Mouse (Mus musculus) macrophage (primary cell): ENCODE data around the gene Prdx2. TPM values are rescaled to one million over a fixed set of nuclear protein-coding genes. Genes with fewer than 3 reads are reported as not detected.

ENCODE experiments used
- H3K27ac ChIP-seq: fragments of 350-480 bp; formaldehyde crosslinking; 2 replicates; pipeline ENCODE4 v1.9.0; 2021
- H3K36me3 ChIP-seq: fragments of 350-480 bp; formaldehyde crosslinking; 2 replicates; pipeline ENCODE4 v1.9.0; 2021; ENCODE audit errors: inconsistent target
- H3K4me3 ChIP-seq: fragments of 350-480 bp; formaldehyde crosslinking; 2 replicates; pipeline ENCODE4 v1.9.0; 2021; ENCODE audit errors: inconsistent target
- H3K79me2 ChIP-seq: fragments of 350-480 bp; formaldehyde crosslinking; 2 replicates; pipeline ENCODE4 v1.9.0; 2021; ENCODE audit errors: inconsistent target
- WGBS: methylation state at CpG from one replicate; pipeline ENCODE4 v1.1.7; 2026; ENCODE audit warnings: inconsistent platforms; ENCODE audit not compliant: missing documents; 5-methylcytosine and 5-hydroxymethylcytosine counted together
- polyA plus RNA-seq: library from polyadenylated mRNA; stranded (reverse); fragments of 250-400 nt; gene quantifications from 3 replicates; pipeline ENCODE4 v1.2.4, GENCODE M21; 2018; ENCODE audit warnings: inconsistent platforms

The Prdx2 gene
- polyA plus RNA-seq, 1 experiment from 2014 or later, result 77.7 TPM

DNA sequence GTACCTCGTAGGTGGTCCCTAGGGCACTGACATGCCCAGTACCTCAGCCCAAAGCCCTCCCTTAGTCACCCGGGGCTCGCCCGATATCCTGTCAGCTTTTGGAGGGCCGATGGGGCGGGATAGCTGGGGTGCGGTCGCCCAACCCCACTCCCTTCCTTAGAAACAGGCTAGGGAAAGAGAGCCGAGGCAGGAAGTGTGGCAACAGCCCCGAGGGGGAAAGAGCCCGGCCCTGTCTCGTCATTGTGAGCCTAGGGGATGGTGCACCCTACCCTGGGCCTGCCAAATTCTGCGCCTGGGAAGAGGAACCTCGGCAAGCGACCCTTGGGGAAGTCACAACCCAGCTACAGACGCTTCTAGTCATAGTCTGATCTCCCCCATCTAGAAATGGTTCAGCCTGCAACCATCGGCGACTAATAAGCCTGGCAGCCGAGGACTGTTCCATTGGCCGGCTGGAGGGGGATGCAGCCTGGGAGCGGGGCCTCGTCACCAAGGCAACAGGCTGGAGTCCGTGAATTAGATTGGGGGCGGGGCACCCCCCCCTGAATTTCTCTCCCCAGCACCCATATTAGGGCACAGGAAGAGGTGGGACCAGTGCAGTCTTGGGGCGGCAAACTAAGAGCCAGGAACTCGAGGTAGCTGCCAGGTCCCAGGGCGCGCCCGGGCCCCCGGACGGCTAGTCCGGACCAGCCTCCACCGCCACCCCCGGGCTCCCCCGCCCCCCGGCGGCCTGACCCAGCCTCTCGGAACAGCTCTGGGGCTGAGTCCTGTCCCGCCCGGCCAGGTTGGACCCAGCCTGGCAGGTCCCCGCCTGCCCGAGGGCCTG, 10.4 kb downstream of the Prdx2 start:
- H3K4me3 ChIP-seq, result peak overlapping the region; percentile 34; the same call in 1 of the 2 replicates
- H3K79me2 ChIP-seq, result peaks cover 18% of the 10 kb centered on the region
- H3K27ac ChIP-seq, result peak overlapping the region; percentile 92
- 3% methylated on average over 35 of the region's 42 CpGs for WGBS
- no peaks in the 10 kb centered on the region for H3K36me3 ChIP-seq

DNA sequence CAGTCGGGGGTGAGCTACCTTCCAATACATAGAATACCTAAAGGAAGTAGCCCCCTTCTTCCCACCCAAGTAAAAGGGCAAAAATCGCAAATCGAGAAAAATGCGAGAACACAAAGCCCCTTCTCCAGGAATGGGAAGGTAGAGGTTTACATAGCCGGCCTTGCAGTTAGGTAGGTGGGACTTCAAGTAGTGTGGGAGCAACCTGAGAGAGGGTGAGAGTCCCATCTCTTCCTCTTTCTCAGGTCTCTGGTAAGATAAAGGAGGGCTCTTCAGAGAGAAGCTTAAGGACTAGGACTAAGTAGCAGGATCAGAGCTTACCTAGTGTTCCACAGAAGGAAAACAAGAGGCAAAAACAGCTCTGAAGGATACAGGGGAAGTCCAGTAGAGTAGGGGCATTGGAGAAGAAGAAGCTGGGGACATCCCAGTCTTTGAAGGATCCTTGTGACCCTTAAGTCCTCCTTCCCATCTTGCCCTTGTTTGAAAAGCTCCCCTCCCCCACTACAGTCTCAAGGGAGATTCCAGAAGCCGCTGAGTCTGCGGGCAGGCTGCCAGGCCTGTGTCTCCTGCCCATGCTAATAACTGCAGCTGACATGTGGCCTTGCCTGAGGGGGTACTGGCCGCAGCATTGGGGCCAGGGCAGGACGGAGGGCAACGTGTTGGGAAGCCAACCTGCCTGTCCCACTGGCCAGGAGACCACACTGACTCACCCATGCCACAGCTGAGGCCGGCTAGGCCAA, 11.4 kb downstream of the Prdx2 start:
- Histone ChIP-seq H3K36me3 (no peaks in the 10 kb centered on the region), H3K4me3 (peak overlapping the region; percentile 34), H3K79me2 (peaks cover 18% of the 10 kb centered on the region), H3K27ac (peak overlapping the region; percentile 92)
- WGBS, result 29% methylated on average over 11 of the region's 11 CpGs

DNA sequence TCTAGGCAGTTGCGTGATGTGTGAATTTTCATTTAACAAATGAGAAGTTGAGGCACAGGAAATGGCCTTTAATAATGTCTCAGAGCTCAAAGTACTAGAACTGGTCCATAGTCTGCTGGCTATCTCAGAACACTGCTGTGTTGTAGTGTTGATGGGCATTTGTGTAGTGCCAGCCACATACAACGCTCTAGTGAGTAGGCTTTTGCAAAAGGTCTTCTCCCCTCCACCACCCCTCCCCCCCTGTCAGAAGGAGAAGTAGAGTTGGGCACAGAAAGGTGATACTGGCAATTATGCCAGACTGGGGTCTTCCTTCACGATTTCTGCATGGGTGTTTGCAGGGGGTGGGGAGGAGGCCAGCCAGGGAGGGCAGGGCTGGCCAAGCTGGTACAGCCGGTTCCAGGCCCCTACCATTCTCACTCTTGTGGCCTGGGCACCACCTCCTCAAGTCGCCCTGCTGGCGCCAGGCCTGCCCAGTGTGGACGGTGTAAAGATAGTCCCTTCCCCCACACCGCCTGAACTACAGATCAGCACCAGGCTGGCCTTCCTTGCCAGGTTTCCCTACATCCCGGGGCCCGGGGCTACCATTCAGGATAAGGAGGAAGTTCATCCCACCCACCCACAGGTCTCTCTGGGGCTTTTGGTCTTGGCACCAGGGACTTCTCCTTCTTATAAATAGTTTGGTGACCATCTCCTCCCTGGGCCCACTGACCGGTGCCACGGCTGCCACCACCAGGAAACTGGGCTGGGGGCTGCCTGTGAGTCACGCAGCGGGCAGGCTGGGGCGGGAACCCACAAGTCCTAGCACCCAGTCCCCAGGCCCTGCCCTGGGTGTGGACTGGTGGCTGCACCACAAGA, 12.5 kb downstream of the Prdx2 start:
- peak overlapping the region; percentile 92 for H3K27ac ChIP-seq
- H3K36me3 ChIP-seq, result no peaks in the 10 kb centered on the region
- H3K4me3 ChIP-seq, result no peak overlapping the region
- WGBS, result 26% methylated on average over 15 of the region's 15 CpGs
- H3K79me2 ChIP-seq, result peaks cover 15% of the 10 kb centered on the region

DNA sequence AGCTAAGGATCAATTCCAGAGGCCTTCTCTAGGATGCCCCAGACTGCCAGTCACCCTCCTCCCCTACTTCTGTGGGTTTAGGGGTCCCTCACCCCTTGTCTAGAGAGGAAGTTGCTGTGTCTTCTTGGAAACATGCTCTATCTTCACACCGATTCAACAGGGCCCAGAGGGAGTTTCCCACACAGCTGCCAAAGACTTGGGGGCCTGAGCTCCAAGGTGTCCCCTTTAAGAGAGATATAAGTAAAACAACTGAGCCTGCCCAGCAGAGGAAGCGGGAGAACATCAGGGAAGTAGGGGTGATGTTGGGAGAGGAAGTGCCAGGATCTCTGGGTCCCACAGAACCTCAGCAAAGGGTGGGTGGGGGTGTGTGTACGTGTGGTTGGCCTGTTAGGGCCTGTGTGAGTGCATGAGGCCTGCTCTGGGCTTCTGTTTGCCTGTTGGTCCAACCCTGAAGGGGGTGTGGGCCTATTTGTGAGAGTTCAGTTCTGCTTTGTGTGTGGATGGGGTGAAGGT, 13.2 kb downstream of the Prdx2 start:
- Histone ChIP-seq H3K27ac (peak overlapping the region; percentile 92), H3K36me3 (no peaks in the 10 kb centered on the region), H3K4me3 (no peak overlapping the region), H3K79me2 (peaks cover 8% of the 10 kb centered on the region; the same call in 1 of the 2 replicates)
- 11% methylated on average over 3 of the region's 3 CpGs for WGBS

DNA sequence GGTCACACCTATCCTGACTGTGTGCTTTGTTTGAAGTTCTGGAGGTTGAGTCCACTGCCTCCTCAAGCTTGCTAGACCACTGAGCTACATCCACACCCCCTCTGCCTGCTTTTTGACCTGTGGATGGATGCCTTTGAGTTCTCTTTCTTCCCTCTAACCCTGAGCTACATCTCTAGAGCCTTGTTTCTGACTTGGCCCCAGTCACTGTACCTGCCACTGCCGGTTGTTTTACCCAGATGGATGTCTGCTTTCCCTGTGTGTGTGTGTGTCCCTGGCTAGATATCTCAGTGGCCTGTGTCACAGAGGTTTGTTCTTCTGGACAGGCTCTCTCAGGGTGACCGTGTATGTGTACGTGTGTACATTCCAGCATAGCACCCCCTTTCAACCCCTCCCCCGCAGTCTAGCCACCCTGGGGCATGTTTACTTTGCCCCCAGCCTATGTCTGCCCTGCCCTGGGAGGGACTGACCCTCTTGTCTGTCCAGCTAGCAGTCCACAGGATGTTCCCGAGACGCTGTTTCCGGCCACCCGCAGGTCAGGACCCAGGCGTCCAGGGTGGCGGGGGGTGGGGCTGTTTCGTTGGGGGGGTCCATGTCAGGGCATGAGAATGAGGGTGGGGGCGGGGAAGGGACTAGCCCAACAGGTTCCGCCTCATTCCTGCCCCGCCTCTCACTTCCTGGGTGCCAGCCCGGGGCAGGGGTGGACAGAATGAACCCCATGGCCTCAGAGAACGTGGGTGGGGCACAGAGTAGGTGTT, 15.1 kb downstream of the Prdx2 start:
- H3K4me3 ChIP-seq, result 0 out of 2 replicates have a peak overlapping the region, but pooled peaks have one; percentile 28
- 40% methylated on average over 16 of the region's 16 CpGs for WGBS
- no peaks in the 10 kb centered on the region for H3K79me2 ChIP-seq
- no peaks in the 10 kb centered on the region for H3K36me3 ChIP-seq
- peak overlapping the region; percentile 90 for H3K27ac ChIP-seq

DNA sequence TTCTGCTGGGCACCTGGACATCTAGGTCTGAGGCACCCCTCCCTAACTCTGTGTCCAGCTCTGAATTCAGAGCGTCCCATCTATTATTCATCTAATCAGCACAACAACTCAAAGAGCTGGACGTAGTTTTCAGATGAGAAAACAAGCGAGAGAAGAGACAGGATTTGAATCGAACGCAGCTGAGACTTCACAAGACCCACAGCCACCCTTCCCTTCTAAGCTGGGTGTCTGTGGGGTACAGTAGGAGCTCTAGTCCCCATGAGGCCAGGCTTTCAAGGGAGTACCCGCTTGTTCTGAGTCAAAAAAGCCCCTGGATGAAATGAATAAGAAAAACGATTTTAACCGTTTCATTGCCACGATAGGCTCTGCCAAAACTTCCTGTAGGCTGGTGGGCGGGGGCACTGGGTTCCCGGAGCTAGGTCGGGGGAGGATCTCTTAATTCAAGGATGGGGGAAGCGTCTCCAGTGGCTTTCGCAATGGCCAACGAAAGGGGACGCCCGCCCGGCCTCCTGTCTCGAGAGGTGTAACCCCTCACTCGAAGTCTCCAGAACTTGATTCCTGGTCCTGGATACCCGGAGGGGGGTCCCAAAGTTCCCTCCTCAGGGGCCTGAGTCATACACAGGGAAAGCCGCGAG, 15.8 kb downstream of the Prdx2 start:
- Histone ChIP-seq H3K79me2 (no peaks in the 10 kb centered on the region), H3K4me3 (peak overlapping the region; percentile 28), H3K27ac (peak overlapping the region; percentile 90), H3K36me3 (no peaks in the 10 kb centered on the region)
- 3% methylated on average over 23 of the region's 23 CpGs for WGBS

DNA sequence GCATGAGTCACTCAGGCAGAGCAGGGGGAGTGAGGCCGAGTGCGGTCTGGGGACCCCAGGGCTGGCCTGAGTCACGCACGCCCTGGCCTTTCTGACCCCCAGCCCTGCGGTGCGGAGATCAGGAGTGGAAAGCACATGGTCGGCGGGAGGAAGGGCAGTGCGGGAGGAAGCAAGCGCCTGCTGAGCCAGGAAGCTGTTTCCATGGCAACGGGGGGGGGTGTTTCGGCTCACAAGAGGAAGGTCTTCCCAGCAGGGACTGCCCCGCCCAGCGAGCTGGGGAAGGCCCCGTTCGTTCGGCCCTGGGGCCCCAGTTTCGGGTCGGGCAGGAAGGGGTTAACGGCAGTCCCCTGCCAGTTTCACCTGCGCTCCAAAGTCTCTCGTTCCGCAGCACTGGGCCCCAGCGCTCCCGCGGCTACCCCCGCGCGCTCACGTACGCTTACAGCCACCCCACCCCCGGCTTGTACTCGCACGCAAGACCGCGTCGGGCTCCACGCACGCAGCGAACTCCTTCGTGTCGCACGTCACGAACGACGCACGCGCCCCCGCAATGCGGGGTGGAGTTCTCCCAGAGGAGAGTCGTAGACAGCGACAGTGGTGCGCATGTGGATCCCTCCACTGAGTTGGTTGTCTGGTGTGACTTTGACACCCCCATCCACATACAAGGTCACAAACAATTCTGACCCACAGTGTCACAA, 16.4 kb downstream of the Prdx2 start:
- no peaks in the 10 kb centered on the region for H3K79me2 ChIP-seq
- peak overlapping the region; percentile 90 for H3K27ac ChIP-seq
- peak overlapping the region; percentile 28 for H3K4me3 ChIP-seq
- H3K36me3 ChIP-seq, result no peaks in the 10 kb centered on the region
- under 1% methylated on average over 52 of the region's 53 CpGs for WGBS

DNA sequence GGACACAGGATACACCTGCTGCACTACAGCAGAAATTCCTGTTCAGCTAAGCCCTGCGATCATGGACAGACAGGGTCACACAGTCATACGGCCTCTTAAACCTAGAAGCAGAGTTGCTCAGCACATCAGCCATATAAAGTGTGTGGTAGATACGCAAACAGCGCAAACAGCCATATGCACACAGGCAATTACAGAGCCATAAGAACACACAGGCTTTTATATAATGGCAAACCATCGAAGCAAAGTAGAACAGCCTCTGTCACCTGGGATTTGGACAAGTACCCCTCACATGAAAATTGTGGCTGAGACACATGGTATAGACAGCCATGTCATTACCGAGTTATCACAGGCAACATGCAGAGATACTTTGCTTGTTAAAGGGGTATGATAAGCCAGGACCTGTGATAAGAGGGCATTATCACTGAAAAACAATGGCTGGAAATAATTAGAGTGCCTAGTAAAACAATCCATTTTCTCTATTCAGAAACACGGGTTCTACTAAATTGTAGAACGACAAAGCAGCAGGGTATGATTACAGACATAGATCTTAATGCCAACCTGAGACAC, 17.1 kb downstream of the Prdx2 start:
- Histone ChIP-seq H3K79me2 (no peaks in the 10 kb centered on the region), H3K27ac (peak overlapping the region; percentile 90), H3K36me3 (no peaks in the 10 kb centered on the region), H3K4me3 (peak overlapping the region; percentile 28; the same call in 1 of the 2 replicates)
- WGBS, result 47% methylated on average over 8 of the region's 8 CpGs

DNA sequence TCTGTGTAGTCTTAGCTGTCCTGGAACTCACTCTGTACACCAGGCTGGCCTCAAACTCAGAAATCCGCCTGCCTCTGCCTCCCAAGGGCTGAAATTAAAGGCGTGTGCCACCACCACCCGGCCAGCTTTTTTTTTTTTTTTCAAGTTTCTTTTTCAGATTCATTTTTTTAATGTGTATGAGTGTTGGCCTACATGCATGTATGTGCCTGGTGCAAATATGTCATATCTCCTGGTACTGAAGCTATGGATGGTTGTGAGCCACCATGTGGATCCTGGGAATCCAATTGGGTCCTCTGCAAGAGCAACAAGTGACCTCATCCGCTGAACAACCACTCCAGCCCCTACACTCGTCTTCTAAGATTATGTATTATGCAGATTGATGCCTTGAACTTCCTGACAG, 18.0 kb downstream of the Prdx2 start:
- Histone ChIP-seq H3K36me3 (no peaks in the 10 kb centered on the region), H3K4me3 (no peak overlapping the region), H3K79me2 (no peaks in the 10 kb centered on the region), H3K27ac (no peak overlapping the region)
- 96% methylated on average over 5 of the region's 5 CpGs for WGBS

DNA sequence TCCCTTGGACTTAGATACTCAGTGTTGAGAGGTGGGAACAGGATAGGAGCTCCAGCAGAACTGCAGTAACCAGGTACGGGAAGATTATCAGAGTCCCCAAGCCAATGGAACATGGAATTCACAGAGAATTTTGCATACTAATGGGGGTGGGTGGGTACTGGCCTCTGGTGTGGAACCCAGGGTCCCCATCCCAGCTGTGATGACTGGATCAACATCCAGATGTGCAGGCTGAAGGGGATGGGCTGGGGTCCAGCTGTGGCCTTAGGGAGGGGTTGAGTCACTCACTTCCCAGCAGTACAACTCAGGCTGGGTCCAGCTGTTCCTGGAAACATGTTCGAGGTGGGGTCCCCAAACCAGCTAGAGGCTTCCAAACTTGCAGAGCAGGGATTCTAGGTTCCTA, 18.5 kb downstream of the Prdx2 start:
- H3K27ac ChIP-seq, result no peak overlapping the region
- H3K4me3 ChIP-seq, result no peak overlapping the region
- H3K79me2 ChIP-seq, result no peaks in the 10 kb centered on the region
- no peaks in the 10 kb centered on the region for H3K36me3 ChIP-seq
- 95% methylated on average over 2 of the region's 2 CpGs for WGBS

DNA sequence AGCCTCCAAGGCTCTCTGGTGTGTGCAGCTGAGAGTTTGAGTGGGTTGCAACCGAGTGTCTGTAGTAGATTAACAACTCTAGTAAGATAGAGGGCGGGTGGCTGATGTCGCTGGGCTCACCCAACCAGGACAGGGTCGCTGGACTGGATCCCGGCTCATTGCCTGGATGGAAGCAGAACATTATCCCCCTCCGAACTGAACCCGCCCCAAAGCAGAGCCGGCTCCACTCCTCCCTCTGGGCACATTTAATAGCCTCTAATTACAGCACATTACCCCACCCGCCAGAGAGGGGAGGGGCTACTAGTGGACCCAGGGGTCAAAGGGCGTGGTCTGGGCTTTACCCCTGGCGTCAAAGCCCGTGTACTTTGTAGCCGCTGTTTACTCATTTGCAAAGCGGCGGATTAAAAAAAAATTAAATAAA, 19.9 kb downstream of the Prdx2 start:
- Histone ChIP-seq H3K4me3 (peak overlapping the region; percentile 42; the same call in 1 of the 2 replicates), H3K79me2 (no peaks in the 10 kb centered on the region), H3K27ac (peak overlapping the region; percentile 55; the same call in 1 of the 2 replicates), H3K36me3 (no peaks in the 10 kb centered on the region)
- WGBS, result 42% methylated on average over 15 of the region's 15 CpGs

DNA sequence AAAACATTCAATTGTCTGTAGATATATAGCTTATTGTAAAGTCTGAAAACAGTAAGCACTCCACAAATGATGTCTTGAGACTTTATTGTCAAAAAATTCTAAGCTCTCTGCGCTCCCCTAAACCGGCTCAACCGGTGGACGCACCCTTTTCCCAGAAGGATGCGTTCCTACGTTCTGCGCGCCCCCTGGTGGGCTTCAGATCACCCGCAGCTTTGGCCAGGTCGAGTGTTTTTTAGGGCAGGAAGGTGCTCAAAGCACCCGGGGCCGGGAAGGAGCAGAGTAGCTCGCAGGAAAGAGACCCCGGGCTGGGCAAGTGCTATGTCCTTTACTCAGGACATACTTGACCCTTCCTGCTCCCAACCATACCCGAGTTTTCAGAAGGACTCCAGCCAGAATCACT, 20.4 kb downstream of the Prdx2 start:
- 1% methylated on average over 15 of the region's 15 CpGs for WGBS
- Histone ChIP-seq H3K27ac (peak overlapping the region; percentile 55), H3K4me3 (peak overlapping the region; percentile 42), H3K36me3 (no peaks in the 10 kb centered on the region), H3K79me2 (no peaks in the 10 kb centered on the region)
